ENCODE assay signal across 12 mouse cellular contexts in genomic region chr16:45413497-45413896, GRCm38 (mm10). TPM values are rescaled to one million over a fixed set of nuclear protein-coding genes. Genes with fewer than 3 reads are reported as not detected.
A peak's percentile ranks its signal among the peaks of the same experiment; 100 is the strongest.
DNase-seq lines count a peak whose midpoint lies in the region; TF ChIP-seq lines count a peak whose summit lies in the region.
"Had no signal": no experiment of that assay in that cellular context is flagged by ENCODE, and none has a peak within 500 bp of the region (broad histone marks: within the 10 kb centered on the region; RNA-seq: fewer than 3 reads in every experiment).

No protein-coding gene starts in this region.

- DNase-seq in heart, adult 11 months, result peak; percentile 61
- DNase-seq in heart, adult 18-20 months, result no peak
- DNase-seq in spleen, adult 2 months (ENCODE audit: low read depth in 1 of 2, low spot score in 2 of 2), result peak in 1 of 2 experiments; percentile 41
- DNase-seq in spleen, postnatal 4 days (ENCODE audit: low spot score in 2 of 2), result no peak
- peak; percentile 74 for DNase-seq in induced T-regulatory cell, adult 2 months (ENCODE audit: low read depth)
- DNase-seq in cerebellum, postnatal 25 days, result no peak
- no peak for DNase-seq in testis, postnatal 14 days (ENCODE audit: low spot score)
- DNase-seq in spleen, postnatal 14 days (ENCODE audit: low spot score in 2 of 2), result no peak
- DNase-seq: cerebellum, postnatal 36 days had no signal

- TF ChIP-seq POLR2A in spleen, adult 2 months (IDR thresholded peaks at IDR 0.05; ENCODE audit: low read depth, low read length), result no peak

- H3K4me1 ChIP-seq in spleen, adult 2 months (ENCODE audit: control insufficient read depth, insufficient read depth, insufficient read length), result no peaks in the 10 kb centered on the region
- H3K4me1 ChIP-seq: heart, embryonic 13.5 days; limb, embryonic 12.5 days had no signal

- TF ChIP-seq CTCF in spleen, adult 2 months (IDR thresholded peaks at IDR 0.05; ENCODE audit: extremely low read depth, insufficient read depth, insufficient read length, insufficient replicate concordance), result peak; percentile 14; the same call in 1 of the 2 replicates

- no peak overlapping the region for H3K4me3 ChIP-seq in spleen, adult 2 months (ENCODE audit: extremely low read depth, insufficient read depth, insufficient read length)
- H3K4me3 ChIP-seq: heart, embryonic 13.5 days; limb, embryonic 12.5 days; megakaryocyte, embryonic 14.5 days had no signal

- no peak overlapping the region for H3K27ac ChIP-seq in spleen, adult 2 months (ENCODE audit: insufficient read depth, low read length)
- H3K27ac ChIP-seq: heart, embryonic 13.5 days; limb, embryonic 12.5 days had no signal

- H3K27me3 ChIP-seq in spleen, adult 2 months (ENCODE audit: control insufficient read depth, insufficient read depth, low read length), result no peaks in the 10 kb centered on the region
- H3K27me3 ChIP-seq: heart, embryonic 13.5 days had no signal

- no peaks in the 10 kb centered on the region for H3K36me3 ChIP-seq in spleen, adult 2 months (ENCODE audit: control insufficient read depth, insufficient read depth, low read length)
- H3K36me3 ChIP-seq: heart, embryonic 13.5 days; limb, embryonic 12.5 days had no signal

RNA-seq across cellular contexts. Expression of gene Cd200, which starts 4.6 kb away (rescaled TPM):
- total RNA-seq in heart, adult 18-20 months (2021), result 10 to 100 TPM; 53.2 to 57.0 TPM
- 52.7 and 56.1 TPM in 2 replicates for polyA plus RNA-seq in spleen, adult 2 months (2012; rRNA removed)

Comparison
In these comparisons a context has a peak if more than half of its experiments do, and no peak if none do; other contexts are left out.
1. DNase-seq: peak in heart, adult 11 months (single experiment) and induced T-regulatory cell, adult 2 months (single experiment); none in heart, adult 18-20 months (0 of 2), spleen, postnatal 4 days (0 of 2), cerebellum, postnatal 25 days (0 of 2), testis, postnatal 14 days (single experiment) and spleen, postnatal 14 days (0 of 2).